Mouse (Mus musculus): ENCODE measurements around the gene Zfhx3. TPM values are rescaled to one million over a fixed set of nuclear protein-coding genes. Genes with fewer than 3 reads are reported as not detected.

Zfhx3 gene
- total and polyA plus RNA-seq, 3 experiments, result 0.23 to 2.5 TPM; not detected in 1

- Histone ChIP-seq H3K4me3 (ENCODE audit: control insufficient read depth in 1 of 2, insufficient read depth in 1 of 2, low read depth in 2 of 2, low read length in 2 of 2) (no peak overlapping the region), H3K4me1 (ENCODE audit: control insufficient read depth in 1 of 2, insufficient read depth in 2 of 2, low read length in 2 of 2) (no peaks in the 10 kb centered on the region), H3K9me3 (replicated peaks; ENCODE audit: insufficient read depth, low read length) (no peaks in the 10 kb centered on the region), H3K36me3 (ENCODE audit: control insufficient read depth in 1 of 2, insufficient read depth in 2 of 2, low read length in 2 of 2) (no peaks in the 10 kb centered on the region), H3K79me2 (ENCODE audit: control insufficient read depth, insufficient read depth, low read length, poor library complexity) (no peaks in the 10 kb centered on the region), H3K27me3 (ENCODE audit: control insufficient read depth in 1 of 2, insufficient read depth in 2 of 2, low read length in 2 of 2) (no peaks in the 10 kb centered on the region), H3K9ac (ENCODE audit: control insufficient read depth, low read depth, low read length, poor library complexity, severe bottlenecking) (no peak overlapping the region), H3K27ac (ENCODE audit: control insufficient read depth, low read depth, low read length) (no peak overlapping the region)
- TF ChIP-seq CTCF (IDR thresholded peaks at IDR 0.05 in 2 of 3, conservative IDR thresholded peaks at IDR 0.05 in 1 of 3; ENCODE audit: control insufficient read depth in 1 of 3, insufficient read depth in 1 of 3, low read depth in 2 of 3, low read length in 3 of 3, poor library complexity in 1 of 3, severe bottlenecking in 1 of 3) (no peak), GATA1 (IDR thresholded peaks at IDR 0.05; ENCODE audit: low read depth, low read length) (no peak), POLR2AphosphoS5 (IDR thresholded peaks at IDR 0.05; ENCODE audit: borderline replicate concordance, low read depth, low read length) (no peak), POLR2A (IDR thresholded peaks at IDR 0.05; ENCODE audit: control insufficient read depth in 1 of 2, insufficient read depth in 1 of 2, low read depth in 1 of 2, low read length in 2 of 2, poor library complexity in 1 of 2) (no peak), MAZ (IDR thresholded peaks at IDR 0.05; ENCODE audit: low read depth, low read length) (no peak), MAX (IDR thresholded peaks at IDR 0.05; ENCODE audit: low read length) (no peak), TAL1 (IDR thresholded peaks at IDR 0.05; ENCODE audit: low read length) (no peak), HCFC1 (IDR thresholded peaks at IDR 0.05; ENCODE audit: low read depth, low read length) (no peak), MYB (IDR thresholded peaks at IDR 0.05; ENCODE audit: low read depth, low read length) (no peak), EP300 (IDR thresholded peaks at IDR 0.05; ENCODE audit: low read depth in 1 of 2, low read length in 2 of 2) (no peak), MEF2A (IDR thresholded peaks at IDR 0.05; ENCODE audit: extremely low read depth, insufficient replicate concordance, low read depth, low read length, poor library complexity, severe bottlenecking) (no peak), ZMIZ1 (IDR thresholded peaks at IDR 0.05; ENCODE audit: low read depth, low read length) (no peak), USF2 (IDR thresholded peaks at IDR 0.05; ENCODE audit: borderline replicate concordance in 1 of 2, insufficient read depth in 1 of 2, low read depth in 1 of 2, low read length in 2 of 2) (no peak), GABPA (IDR thresholded peaks at IDR 0.05; ENCODE audit: low read depth, low read length) (no peak), NRF1 (IDR thresholded peaks at IDR 0.05; ENCODE audit: insufficient read depth, low read depth, low read length, poor library complexity, severe bottlenecking) (no peak), RCOR1 (IDR thresholded peaks at IDR 0.05; ENCODE audit: low read depth, low read length) (no peak), MAFK (IDR thresholded peaks at IDR 0.05; ENCODE audit: borderline replicate concordance, low read depth, low read length) (no peak), RAD21 (IDR thresholded peaks at IDR 0.05; ENCODE audit: low read depth, low read length) (no peak)
- DNase-seq (ENCODE audit: low read depth, low spot score), result no peak
Measured at GRCm38 (mm10) chr8:108406716-108407494, 464.5 kb downstream of the Zfhx3 start.

Measured in MEL (cell line).